Mouse (Mus musculus) intestine, embryonic 14.5 days (tissue): ENCODE data around the gene Dnajc1. TPM values are rescaled to one million over a fixed set of nuclear protein-coding genes. Genes with fewer than 3 reads are reported as not detected.

Experiments used
- ATAC-seq: fragments of 200-750 bp; cut with Nextera tagmentation; replicated peaks from 2 replicates; pipeline ENCODE4 v1.8.0; 2017; ENCODE audit warnings: low read depth, moderate number of reproducible peaks, moderate TSS enrichment, moderate library complexity; ENCODE audit not compliant: low FRiP score, low TSS enrichment
- DNase-seq: peaks from one replicate; pipeline ENCODE4 v3.0.0-alpha.2; 2018; ENCODE audit warnings: low spot score
- H3K27ac ChIP-seq: fragments of 300-500 bp; sonication (generic); 2 replicates; pipeline ENCODE4 v1.5.1; 2014; ENCODE audit warnings: low read depth, mild to moderate bottlenecking, control low read depth
- H3K27me3 ChIP-seq: fragments of 300-500 bp; sonication (generic); replicated peaks from 2 replicates; pipeline ENCODE4 v1.6.1; 2014; ENCODE audit warnings: low read length, control low read depth; ENCODE audit not compliant: control insufficient read depth, insufficient read depth
- H3K36me3 ChIP-seq: fragments of 300-500 bp; sonication (generic); 2 replicates; pipeline ENCODE4 v1.6.1; 2014; ENCODE audit warnings: low read length, control low read depth; ENCODE audit not compliant: control insufficient read depth, insufficient read depth
- H3K4me1 ChIP-seq: fragments of 300-500 bp; sonication (generic); replicated peaks from 2 replicates; pipeline ENCODE4 v1.6.1; 2014; ENCODE audit warnings: low read length, control low read depth, mixed read lengths; ENCODE audit not compliant: control insufficient read depth, insufficient read depth
- H3K4me2 ChIP-seq: fragments of 300-500 bp; sonication (generic); 2 replicates; pipeline ENCODE4 v1.6.1; 2014; ENCODE audit warnings: low read length
- H3K4me3 ChIP-seq: fragments of 300-500 bp; sonication (generic); 2 replicates; pipeline ENCODE4 v1.5.1; 2014; ENCODE audit warnings: low read depth, low read length, control low read depth, mixed read lengths
- H3K9ac ChIP-seq: fragments of 300-500 bp; sonication (generic); 2 replicates; pipeline ENCODE4 v1.6.1; 2014; ENCODE audit warnings: mild to moderate bottlenecking, low read length
- H3K9me3 ChIP-seq: fragments of 300-500 bp; sonication (generic); 2 replicates; pipeline ENCODE4 v1.6.1; 2016; ENCODE audit warnings: low read length, control low read depth; ENCODE audit not compliant: control insufficient read depth
- WGBS: fragments of 180-500 bp; shearing (Covaris S2); extraction: QIAGEN DNeasy Blood & Tissue Kit; methylation state at CpG from one replicate; pipeline ENCODE4 v1.1.7; 2014; 5-methylcytosine and 5-hydroxymethylcytosine counted together
- polyA plus RNA-seq: library from polyadenylated mRNA; unstranded; fragments of >200 nt; fragmentation: Nextera tagmentation; extraction: Ambion mirVana; gene quantifications from 2 replicates; pipeline ENCODE4 v1.2.1, GENCODE M21; 2014

Gene Dnajc1
- polyA plus RNA-seq, 1 experiment from 2014 or later: 32.3 TPM

DNA sequence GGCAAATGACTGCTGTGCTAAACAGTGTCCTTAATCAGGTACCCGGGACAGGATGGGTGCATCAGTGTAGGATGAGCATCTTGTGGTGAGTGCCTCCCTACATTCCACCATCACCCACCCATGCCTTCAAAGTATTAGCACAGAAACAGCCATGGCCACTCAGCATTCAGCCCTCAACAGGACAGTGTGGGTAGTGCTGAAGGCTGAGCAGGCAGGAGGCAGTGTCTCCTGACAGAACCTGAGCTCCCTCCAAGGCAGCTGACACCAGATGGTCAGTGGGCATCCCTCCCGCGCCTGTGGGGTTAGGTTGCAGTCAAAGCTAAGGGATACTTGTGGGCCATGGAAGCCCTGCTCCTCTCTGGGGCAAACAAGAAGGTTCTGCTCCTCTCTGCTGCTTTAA, 174.8 kb downstream of the Dnajc1 start:
- no peaks in the 10 kb centered on the region for H3K4me1 ChIP-seq
- H3K9me3 ChIP-seq: no peaks in the 10 kb centered on the region
- 61% methylated on average over 3 of the region's 3 CpGs for WGBS
- H3K4me3 ChIP-seq: no peak overlapping the region
- no peak for ATAC-seq
- DNase-seq: no peak
- peaks cover 66% of the 10 kb centered on the region for H3K36me3 ChIP-seq
- H3K4me2 ChIP-seq: no peak overlapping the region
- H3K27ac ChIP-seq: no peak overlapping the region
- H3K27me3 ChIP-seq: no peaks in the 10 kb centered on the region
- H3K9ac ChIP-seq: no peak overlapping the region

DNA sequence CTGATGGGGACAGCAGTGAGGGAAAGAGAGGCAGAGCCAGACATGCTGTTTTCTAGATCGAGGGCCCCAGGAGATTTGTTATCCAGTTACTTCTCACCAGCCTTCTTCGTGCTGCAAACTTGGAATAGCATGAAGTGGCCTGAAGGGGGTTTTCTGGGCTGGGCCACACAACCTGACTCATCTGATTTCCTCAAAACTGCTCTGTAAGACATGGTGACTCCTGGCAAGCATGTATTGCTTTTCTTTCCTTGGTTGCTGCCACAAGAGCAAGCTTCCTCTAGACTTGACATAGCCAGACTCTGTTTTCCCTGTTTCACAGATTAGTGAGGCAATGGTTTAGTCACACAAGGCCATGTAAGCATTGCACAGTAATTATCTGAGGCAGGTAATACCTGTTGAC, 178.6 kb downstream of the Dnajc1 start:
- no peak overlapping the region for H3K27ac ChIP-seq
- no peak for DNase-seq
- H3K27me3 ChIP-seq: no peaks in the 10 kb centered on the region
- no peak overlapping the region for H3K4me2 ChIP-seq
- no peak overlapping the region for H3K9ac ChIP-seq
- ATAC-seq: no peak
- no peaks in the 10 kb centered on the region for H3K9me3 ChIP-seq
- no peaks in the 10 kb centered on the region for H3K4me1 ChIP-seq
- no peak overlapping the region for H3K4me3 ChIP-seq
- WGBS: 78% methylated on average over 2 of the region's 2 CpGs
- H3K36me3 ChIP-seq: peaks cover 91% of the 10 kb centered on the region

DNA sequence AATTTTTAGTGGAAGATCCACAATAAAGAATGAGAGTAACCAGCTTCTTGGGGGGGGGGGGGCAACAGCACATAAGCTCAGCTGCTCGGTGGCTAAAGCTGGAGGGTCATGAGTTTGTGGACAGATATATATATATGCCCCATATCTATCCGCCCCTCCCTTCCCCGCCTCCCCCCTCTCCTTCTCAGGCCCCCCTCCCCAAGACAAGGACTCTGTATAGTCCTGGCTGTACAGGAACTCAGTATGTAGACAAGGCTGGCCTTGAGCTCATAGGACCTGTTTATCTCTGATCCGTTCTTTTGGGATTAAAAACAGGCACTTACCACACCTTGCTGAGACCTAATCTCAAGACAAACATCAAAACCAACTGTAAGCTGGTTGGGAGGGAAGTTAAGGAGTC, 182.7 kb downstream of the Dnajc1 start:
- WGBS: 89% methylated on average over 4 of the region's 4 CpGs
- H3K9ac ChIP-seq: no peak overlapping the region
- no peak for DNase-seq
- no peaks in the 10 kb centered on the region for H3K4me1 ChIP-seq
- ATAC-seq: no peak
- H3K9me3 ChIP-seq: no peaks in the 10 kb centered on the region
- H3K4me2 ChIP-seq: no peak overlapping the region
- H3K4me3 ChIP-seq: no peak overlapping the region
- H3K27ac ChIP-seq: no peak overlapping the region
- H3K27me3 ChIP-seq: no peaks in the 10 kb centered on the region
- peaks cover 92% of the 10 kb centered on the region for H3K36me3 ChIP-seq

DNA sequence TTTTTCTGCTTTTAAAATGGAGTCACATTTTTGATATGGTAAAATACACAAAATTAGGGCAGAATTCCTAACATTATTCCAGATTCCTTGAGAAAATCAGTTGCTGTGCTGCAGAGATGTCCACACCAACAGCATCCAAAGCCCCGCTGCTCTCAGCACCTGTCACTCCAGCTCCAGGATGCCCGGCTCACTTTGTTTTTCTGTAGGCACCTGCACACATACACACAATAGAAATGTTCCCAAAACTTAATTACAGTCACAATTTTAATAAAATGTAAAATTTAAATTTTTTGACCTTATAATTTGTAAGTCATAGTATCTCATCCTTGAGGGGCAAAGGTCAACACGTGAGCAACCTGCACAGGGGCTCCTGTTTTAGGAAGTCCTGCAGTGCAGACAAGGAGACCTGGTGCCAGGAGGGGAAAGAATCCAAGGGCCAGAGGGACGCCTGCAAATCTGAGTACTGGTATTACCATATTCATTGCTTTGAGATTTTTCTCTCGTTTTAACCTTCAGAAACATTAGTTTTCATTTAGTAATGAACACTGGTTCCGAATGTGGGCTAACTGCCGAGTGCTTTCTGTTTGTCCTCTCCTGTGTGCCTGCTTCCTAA, 183.3 kb downstream of the Dnajc1 start:
- H3K4me3 ChIP-seq: no peak overlapping the region
- WGBS: 87% methylated on average over 7 of the region's 7 CpGs
- peaks cover 87% of the 10 kb centered on the region for H3K36me3 ChIP-seq
- no peak for ATAC-seq
- no peak overlapping the region for H3K9ac ChIP-seq
- H3K27me3 ChIP-seq: no peaks in the 10 kb centered on the region
- H3K4me2 ChIP-seq: no peak overlapping the region
- DNase-seq: no peak
- H3K9me3 ChIP-seq: no peaks in the 10 kb centered on the region
- H3K4me1 ChIP-seq: no peaks in the 10 kb centered on the region
- no peak overlapping the region for H3K27ac ChIP-seq

DNA sequence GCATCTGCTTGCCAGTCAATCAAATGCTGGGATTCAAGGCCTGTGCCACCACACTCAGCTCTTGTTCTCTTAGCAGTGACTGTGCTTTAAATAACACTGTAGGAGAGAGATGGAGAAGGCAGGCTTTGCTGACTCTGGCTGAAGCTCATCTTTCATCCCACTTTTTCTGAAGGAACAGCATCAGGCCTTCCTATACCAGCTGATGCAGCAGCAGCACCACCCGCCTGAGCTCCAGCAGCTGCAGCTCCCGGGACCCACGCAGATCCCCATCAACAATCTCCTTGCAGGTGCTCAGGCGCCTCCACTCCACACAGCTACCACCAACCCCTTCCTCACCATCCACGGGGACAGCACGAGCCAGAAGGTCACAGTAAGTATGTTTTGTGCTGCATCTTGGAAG, 184.1 kb downstream of the Dnajc1 start:
- Histone ChIP-seq H3K4me2 (no peak overlapping the region), H3K36me3 (peaks cover 86% of the 10 kb centered on the region), H3K4me3 (no peak overlapping the region), H3K27ac (no peak overlapping the region), H3K9ac (no peak overlapping the region), H3K9me3 (no peaks in the 10 kb centered on the region), H3K27me3 (no peaks in the 10 kb centered on the region), H3K4me1 (no peaks in the 10 kb centered on the region)
- no peak for DNase-seq
- 81% methylated on average over 6 of the region's 6 CpGs for WGBS
- no peak for ATAC-seq

DNA sequence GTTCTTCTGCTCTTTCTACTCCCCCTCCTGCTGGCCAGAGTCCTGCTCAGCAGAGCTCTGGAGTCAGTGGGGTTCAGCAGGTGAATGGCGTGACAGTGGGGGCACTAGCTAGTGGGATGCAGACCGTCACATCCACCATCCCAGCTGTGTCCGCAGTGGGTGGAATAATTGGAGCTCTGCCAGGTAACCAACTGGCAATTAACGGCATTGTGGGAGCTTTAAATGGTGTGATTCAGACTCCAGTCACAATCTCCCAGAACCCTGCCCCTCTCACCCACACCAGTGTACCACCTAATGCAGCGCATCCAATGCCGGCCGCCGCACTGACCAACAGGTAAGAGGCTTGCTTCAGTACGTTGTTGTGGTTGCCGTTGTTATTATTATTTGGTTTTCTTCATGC, 185.8 kb downstream of the Dnajc1 start:
- DNase-seq (no peak), ATAC-seq (no peak)
- Histone ChIP-seq H3K27ac (no peak overlapping the region), H3K36me3 (peaks cover 78% of the 10 kb centered on the region), H3K9me3 (no peaks in the 10 kb centered on the region), H3K4me1 (no peaks in the 10 kb centered on the region), H3K4me2 (no peak overlapping the region), H3K4me3 (no peak overlapping the region), H3K27me3 (no peaks in the 10 kb centered on the region), H3K9ac (no peak overlapping the region)
- WGBS: 89% methylated on average over 10 of the region's 10 CpGs

DNA sequence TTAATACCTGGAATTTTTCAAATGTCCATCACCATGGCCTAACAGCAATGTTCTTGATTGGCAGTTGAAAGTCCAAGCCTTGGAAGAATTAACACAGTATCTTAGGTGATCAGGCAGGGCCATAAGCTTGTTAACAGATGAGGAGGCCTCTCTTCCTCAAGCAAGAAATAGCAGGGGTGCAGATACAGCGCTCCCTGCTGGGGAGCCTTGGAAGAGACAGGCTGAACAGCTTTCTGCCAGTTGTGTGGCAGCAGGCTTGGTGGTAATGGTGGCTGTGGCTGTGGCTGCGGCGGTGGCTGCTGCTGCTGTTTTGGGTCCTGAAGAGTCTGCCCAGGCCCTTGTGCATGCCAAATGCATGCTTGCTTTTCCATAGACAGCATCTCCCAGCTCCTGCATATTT, 187.5 kb downstream of the Dnajc1 start:
- 81% methylated on average over 3 of the region's 3 CpGs for WGBS
- H3K36me3 ChIP-seq: peaks cover 71% of the 10 kb centered on the region
- no peaks in the 10 kb centered on the region for H3K9me3 ChIP-seq
- H3K9ac ChIP-seq: no peak overlapping the region
- H3K4me1 ChIP-seq: no peaks in the 10 kb centered on the region
- no peak for ATAC-seq
- H3K4me3 ChIP-seq: no peak overlapping the region
- no peak overlapping the region for H3K4me2 ChIP-seq
- H3K27me3 ChIP-seq: no peaks in the 10 kb centered on the region
- no peak overlapping the region for H3K27ac ChIP-seq
- DNase-seq: peak; percentile 79

DNA sequence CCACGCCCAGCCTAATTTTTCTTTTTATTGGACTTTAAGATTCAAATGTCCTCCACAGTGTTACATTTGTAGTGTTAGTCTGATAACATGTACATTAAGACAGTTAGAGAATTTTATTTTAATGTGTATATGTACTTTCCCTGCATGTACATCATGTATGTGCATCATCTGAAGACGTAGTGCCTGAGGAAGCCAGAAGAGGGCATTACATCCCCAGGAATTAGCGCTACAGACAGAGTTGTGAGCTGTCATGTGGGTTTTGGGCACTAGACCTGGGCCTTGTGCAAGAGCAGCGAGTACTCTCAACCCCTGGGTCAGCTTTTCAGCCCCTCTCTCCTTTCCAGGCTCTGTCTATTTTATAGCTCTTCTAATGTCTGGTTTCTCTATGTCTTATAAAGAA, 189.7 kb downstream of the Dnajc1 start:
- Histone ChIP-seq H3K4me1 (no peaks in the 10 kb centered on the region), H3K4me3 (no peak overlapping the region), H3K9me3 (no peaks in the 10 kb centered on the region), H3K9ac (no peak overlapping the region), H3K27ac (no peak overlapping the region), H3K4me2 (no peak overlapping the region), H3K27me3 (no peaks in the 10 kb centered on the region), H3K36me3 (peaks cover 66% of the 10 kb centered on the region)
- 92% methylated on average over 4 of the region's 4 CpGs for WGBS
- no peak for DNase-seq
- ATAC-seq: no peak

DNA sequence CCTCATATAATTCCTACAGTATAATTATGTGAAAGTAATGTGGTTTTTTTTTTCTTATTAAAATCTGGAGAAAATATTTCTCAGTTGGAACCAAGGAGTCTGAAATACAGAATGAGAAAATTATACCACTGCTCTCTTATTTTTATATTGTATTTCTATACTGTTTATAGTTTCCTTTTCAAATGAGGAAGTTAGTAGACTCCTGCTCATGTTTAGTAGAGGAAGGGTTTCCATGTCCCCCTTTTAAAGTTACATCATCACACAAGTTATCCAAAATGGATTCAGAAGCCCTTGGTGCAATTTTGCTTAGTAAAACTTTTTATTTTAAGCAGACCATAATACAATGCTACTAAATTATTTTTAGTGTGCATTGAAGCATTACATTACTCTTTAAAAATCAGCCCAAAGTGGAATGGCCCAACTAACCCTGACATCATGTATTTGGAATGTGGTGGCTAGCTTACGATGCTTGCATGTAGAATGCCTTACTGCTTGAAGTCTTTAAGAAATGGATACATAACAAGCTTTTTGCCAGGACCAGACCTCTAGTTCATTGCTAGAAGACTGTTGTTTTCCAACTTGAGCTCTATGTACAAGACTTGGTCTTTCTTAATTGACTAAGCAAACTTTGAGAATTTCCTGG, 190.7 kb downstream of the Dnajc1 start:
- Histone ChIP-seq H3K27me3 (no peaks in the 10 kb centered on the region), H3K36me3 (peaks cover 62% of the 10 kb centered on the region), H3K4me3 (no peak overlapping the region), H3K4me2 (no peak overlapping the region), H3K4me1 (no peaks in the 10 kb centered on the region), H3K27ac (no peak overlapping the region), H3K9me3 (no peaks in the 10 kb centered on the region), H3K9ac (no peak overlapping the region)
- DNase-seq: no peak
- 78% methylated on average over 1 of the region's 1 CpGs for WGBS
- no peak for ATAC-seq
